Mouse (Mus musculus) olfactory bulb, adult 2 months (tissue): Measurements from ENCODE around the gene Abr. TPM values are rescaled to one million over a fixed set of nuclear protein-coding genes. Genes with fewer than 3 reads are reported as not detected.

Source experiments
- H3K27ac ChIP-seq: fragments of 200-500 bp; 2 replicates; pipeline ENCODE4 v1.5.1; 2012; ENCODE audit warnings: low read depth, low read length; ENCODE audit not compliant: insufficient read depth
- H3K4me1 ChIP-seq: fragments of 200-500 bp; 2 replicates; pipeline ENCODE4 v1.6.1; 2012; ENCODE audit warnings: low read length; ENCODE audit not compliant: control insufficient read depth, insufficient read depth
- H3K4me3 ChIP-seq: fragments of 200-500 bp; 2 replicates; pipeline ENCODE4 v1.5.1; 2012; ENCODE audit warnings: mild to moderate bottlenecking, low read depth, low read length, moderate library complexity; ENCODE audit not compliant: insufficient read depth
- CTCF ChIP-seq: fragments of 200-500 bp; IDR thresholded peaks from 2 replicates; pipeline ENCODE4 v1.5.1; 2012; ENCODE audit warnings: low read depth, mild to moderate bottlenecking, low read length, moderate library complexity; ENCODE audit not compliant: insufficient read depth
- POLR2A ChIP-seq: fragments of 200-500 bp; IDR thresholded peaks from 2 replicates; pipeline ENCODE4 v1.6.1; 2012; ENCODE audit warnings: mild to moderate bottlenecking, low read depth, low read length, moderate library complexity; ENCODE audit not compliant: insufficient read depth
- WGBS: fragments of 180-500 bp; shearing (Covaris S2); methylation state at CpG from one replicate; pipeline ENCODE4 v1.1.7; 2018; 5-methylcytosine and 5-hydroxymethylcytosine counted together
- polyA plus RNA-seq: library from polyadenylated mRNA; stranded (reverse); fragments of >200 nt; gene quantifications from 2 replicates; pipeline ENCODE4 v1.2.4, GENCODE M21; 2012; ENCODE audit warnings: low replicate concordance; ENCODE audit not compliant: missing spikeins, insufficient read depth, insufficient read length

The Abr gene
- polyA plus RNA-seq, 1 experiment: 244 TPM

- no peak overlapping the region for H3K27ac ChIP-seq
- 83% methylated on average over 5 of the region's 5 CpGs for WGBS
- H3K4me1 ChIP-seq: no peaks in the 10 kb centered on the region
- no peak overlapping the region for H3K4me3 ChIP-seq
- TF ChIP-seq POLR2A: no peak
- no peak for TF ChIP-seq CTCF
Observed at GRCm38 (mm10) chr11:76405626-76406264, 216.4 kb downstream of the Abr start.

- H3K4me1 ChIP-seq: no peaks in the 10 kb centered on the region
- no peak overlapping the region for H3K27ac ChIP-seq
- WGBS: 65% methylated on average over 4 of the region's 4 CpGs
- TF ChIP-seq POLR2A: no peak
- TF ChIP-seq CTCF: no peak
- H3K4me3 ChIP-seq: no peak overlapping the region
Observed at GRCm38 (mm10) chr11:76405113-76405512, 217.0 kb downstream of the Abr start.

DNA sequence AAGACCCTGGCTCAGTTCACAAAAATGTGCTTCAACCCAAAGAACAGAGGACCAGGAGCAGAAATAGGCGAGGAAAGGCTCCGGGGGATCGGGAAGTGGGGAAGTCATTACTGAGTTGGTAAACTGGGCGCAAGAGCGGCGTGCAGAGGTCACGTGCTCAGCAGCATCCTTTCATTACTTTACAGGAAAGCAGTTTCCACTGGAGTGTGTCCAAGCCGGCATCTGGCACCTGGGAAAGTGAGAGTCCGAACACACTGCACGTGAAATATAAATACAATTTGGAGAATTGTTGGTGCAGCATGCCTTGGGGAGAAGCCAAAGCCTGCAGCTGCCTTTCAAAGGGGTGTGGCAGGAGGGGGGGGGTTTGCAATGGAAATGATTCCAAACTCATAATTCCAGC, 220.7 kb downstream of the Abr start:
- TF ChIP-seq POLR2A: no peak
- TF ChIP-seq CTCF: no peak
- Histone ChIP-seq H3K4me3 (no peak overlapping the region), H3K4me1 (peaks cover 13% of the 10 kb centered on the region), H3K27ac (no peak overlapping the region)
- WGBS: 29% methylated on average over 10 of the region's 10 CpGs

- Histone ChIP-seq H3K4me1 (peaks cover 13% of the 10 kb centered on the region), H3K27ac (no peak overlapping the region; the same call in 1 of the 2 replicates), H3K4me3 (no peak overlapping the region)
- 4% methylated on average over 11 of the region's 11 CpGs for WGBS
- TF ChIP-seq CTCF: no peak
Observed at GRCm38 (mm10) chr11:76399587-76400330, 222.4 kb downstream of the Abr start.

DNA sequence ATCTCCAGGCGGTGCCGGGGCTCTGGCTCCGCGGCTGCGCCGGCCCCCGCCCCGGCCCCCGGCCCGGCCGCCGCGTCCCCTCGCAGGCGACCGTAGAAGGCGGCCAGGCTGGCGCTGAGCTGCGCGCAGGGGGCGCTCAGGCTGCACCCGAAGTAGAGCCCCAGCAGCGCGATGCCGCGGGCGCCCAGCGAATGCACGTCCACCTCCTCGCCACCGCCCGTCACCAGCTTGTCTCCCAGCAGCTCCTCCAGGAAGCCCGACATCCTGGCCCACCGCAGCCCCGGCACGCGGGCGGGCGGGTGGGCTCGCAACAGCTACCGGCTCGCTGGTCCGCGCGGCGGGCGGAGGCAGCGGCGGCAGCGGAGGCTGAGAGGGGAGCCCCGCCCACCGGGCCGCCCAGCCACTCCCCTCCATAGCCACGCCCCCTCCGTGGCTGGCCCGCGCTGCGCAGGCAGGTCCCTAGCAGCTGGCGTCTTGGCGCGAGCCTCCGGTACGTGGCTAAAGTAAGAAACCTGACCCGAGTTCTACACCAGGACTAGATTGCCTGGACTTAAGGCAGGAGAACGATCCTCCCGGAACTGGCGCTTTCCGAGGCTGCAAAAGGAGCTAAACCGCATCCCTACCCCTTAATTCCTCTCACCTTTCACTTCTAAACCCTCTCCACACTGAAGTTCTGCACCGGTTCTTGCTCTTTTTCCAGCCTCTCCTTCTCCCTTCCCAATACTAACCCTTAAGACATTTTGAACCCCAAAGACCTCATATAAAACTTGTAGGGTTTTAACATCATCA, 223.1 kb downstream of the Abr start, which contains the start of gene Nxn:
Gene Nxn (minus strand): TSS at position 343 of the 789 bp plus-strand sequence.
- H3K27ac ChIP-seq: no peak within 1 kb of the TSS; the same call in 1 of the 2 replicates
- TF ChIP-seq CTCF: no peak
- no peak for TF ChIP-seq POLR2A
- peaks cover 13% of the 10 kb centered on the region for H3K4me1 ChIP-seq
- WGBS: under 1% methylated on average over 69 of the region's 70 CpGs
- peak within 1 kb of the TSS; percentile 82 for H3K4me3 ChIP-seq

DNA sequence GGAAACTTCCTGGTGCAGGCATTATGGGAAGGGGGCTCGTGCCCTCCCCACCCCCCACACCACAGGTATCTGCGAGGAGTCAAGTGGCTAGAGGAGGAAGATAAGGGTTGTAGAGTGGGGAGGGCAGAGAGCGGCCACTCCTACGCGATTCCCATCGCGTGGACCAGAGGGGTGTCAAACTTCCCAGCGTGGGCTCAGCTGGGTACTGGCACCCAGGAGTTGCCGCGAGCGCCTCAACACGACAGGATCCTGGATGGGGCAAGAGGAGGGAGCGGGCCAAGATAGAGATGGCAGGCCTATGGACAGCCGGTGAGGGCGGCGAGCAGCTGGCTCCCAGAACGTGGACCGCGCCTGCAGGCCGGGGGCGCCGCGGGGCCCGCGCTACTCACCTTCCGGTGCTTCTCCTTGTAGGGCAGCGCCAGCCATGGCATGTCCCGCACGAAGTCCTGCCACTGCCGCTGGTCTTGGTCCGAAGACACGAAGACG, 223.8 kb downstream of the Abr start:
- TF ChIP-seq CTCF (no peak), POLR2A (no peak)
- Histone ChIP-seq H3K4me3 (peak overlapping the region; percentile 82), H3K4me1 (peaks cover 13% of the 10 kb centered on the region), H3K27ac (no peak overlapping the region)
- under 1% methylated on average over 33 of the region's 33 CpGs for WGBS

- TF ChIP-seq CTCF: no peak
- TF ChIP-seq POLR2A: no peak
- WGBS: 9% methylated on average over 26 of the region's 26 CpGs
- no peak overlapping the region for H3K27ac ChIP-seq
Observed at GRCm38 (mm10) chr11:76397650-76398311, 224.3 kb downstream of the Abr start.

GRCm38 (mm10) chr11:76392996-76393395, 229.1 kb downstream of the Abr start:
- 93% methylated on average over 11 of the region's 11 CpGs for WGBS
- H3K4me3 ChIP-seq: no peak overlapping the region
- TF ChIP-seq POLR2A (no peak), CTCF (no peak)

More at GRCm38 (mm10) chr11:76397650-76398311, 224.3 kb downstream of the Abr start:
- Histone ChIP-seq H3K4me3 (peak overlapping the region; percentile 82), H3K4me1 (peaks cover 13% of the 10 kb centered on the region)

More at GRCm38 (mm10) chr11:76392996-76393395, 229.1 kb downstream of the Abr start:
- Histone ChIP-seq H3K4me1 (peaks cover 4% of the 10 kb centered on the region), H3K27ac (no peak overlapping the region)
